Mouse (Mus musculus) spleen, postnatal 14 days (tissue): Measurements from ENCODE around the gene Sf3b1.
"Not testable (repeated sequence)": the region's sequence is repeated elsewhere in the genome, so short reads cannot be mapped to it uniquely, and the experiment has no call there.

ENCODE experiments used
- DNase-seq, 2 experiments: peaks; one replicate each; pipeline ENCODE4 v3.0.0; 2021 to 2022; ENCODE audit warnings: low spot score in 2 of 2

Gene Sf3b1

GRCm38 (mm10) chr1:55027253-55027801, at the start of gene Sf3b1:
Gene Sf3b1 (minus strand): TSS chr1:55027481.
- peak; percentile 89 to 90 for DNase-seq

- no peak for DNase-seq
Measured at GRCm38 (mm10) chr1:55076395-55076743, 49.1 kb upstream of the Sf3b1 start.

- DNase-seq: no peak
Measured at GRCm38 (mm10) chr1:55075652-55076394, 48.5 kb upstream of the Sf3b1 start.

GRCm38 (mm10) chr1:55074757-55075156, 47.5 kb upstream of the Sf3b1 start:
- DNase-seq: no peak

GRCm38 (mm10) chr1:55072328-55072727, 45.0 kb upstream of the Sf3b1 start:
- not testable (repeated sequence) for DNase-seq

GRCm38 (mm10) chr1:55061772-55062171, 34.5 kb upstream of the Sf3b1 start:
- no peak for DNase-seq

GRCm38 (mm10) chr1:55061099-55061498, 33.8 kb upstream of the Sf3b1 start:
- DNase-seq: no peak

GRCm38 (mm10) chr1:55058383-55058782, 31.1 kb upstream of the Sf3b1 start:
- DNase-seq: not testable (repeated sequence)

GRCm38 (mm10) chr1:55055322-55056115, 28.2 kb upstream of the Sf3b1 start:
- no peak for DNase-seq

GRCm38 (mm10) chr1:55053596-55053995, 26.3 kb upstream of the Sf3b1 start:
- DNase-seq: no peak

GRCm38 (mm10) chr1:55053005-55053404, 25.7 kb upstream of the Sf3b1 start:
- peak; percentile 55 to 65 for DNase-seq

- DNase-seq: peak; percentile 97 to 99
Measured at GRCm38 (mm10) chr1:55052355-55052953, 25.2 kb upstream of the Sf3b1 start, which contains the start of gene Coq10b. Gene Coq10b (plus strand): TSS chr1:55052770.

- DNase-seq: no peak
Measured at GRCm38 (mm10) chr1:55051671-55052070, 24.4 kb upstream of the Sf3b1 start.

- DNase-seq: no peak
Measured at GRCm38 (mm10) chr1:55048841-55049587, 21.7 kb upstream of the Sf3b1 start.

- no peak for DNase-seq
Measured at GRCm38 (mm10) chr1:55043164-55043563, 15.9 kb upstream of the Sf3b1 start.

- no peak for DNase-seq
Measured at GRCm38 (mm10) chr1:55042246-55042645, 15.0 kb upstream of the Sf3b1 start.

- no peak for DNase-seq
Measured at GRCm38 (mm10) chr1:55041691-55042090, 14.4 kb upstream of the Sf3b1 start.

GRCm38 (mm10) chr1:55039944-55040343, 12.7 kb upstream of the Sf3b1 start:
- no peak for DNase-seq

- DNase-seq: no peak
Measured at GRCm38 (mm10) chr1:55031026-55031779, 3.9 kb upstream of the Sf3b1 start.

- no peak for DNase-seq
Measured at GRCm38 (mm10) chr1:55029446-55029845, 2.2 kb upstream of the Sf3b1 start.
